Mouse (Mus musculus) liver, postnatal 0 days (tissue): ENCODE measurements at regions not wholly inside any gene's neighbourhood (a gene's known extent, or its start where the extent isn't known, plus 50 kb on each side); places are given as distances from the start of the nearest gene placed in this dataset.

Experiments used
- CTCF ChIP-seq: sonication (generic); IDR thresholded peaks from 2 replicates; pipeline ENCODE4 v1.5.1; 2016; ENCODE audit warnings: antibody characterized with exemption, low read depth
- EP300 ChIP-seq: IDR thresholded peaks from 2 replicates; pipeline ENCODE4 v1.6.1; 2016; ENCODE audit warnings: antibody characterized with exemption, low read depth, mild to moderate bottlenecking

DNA sequence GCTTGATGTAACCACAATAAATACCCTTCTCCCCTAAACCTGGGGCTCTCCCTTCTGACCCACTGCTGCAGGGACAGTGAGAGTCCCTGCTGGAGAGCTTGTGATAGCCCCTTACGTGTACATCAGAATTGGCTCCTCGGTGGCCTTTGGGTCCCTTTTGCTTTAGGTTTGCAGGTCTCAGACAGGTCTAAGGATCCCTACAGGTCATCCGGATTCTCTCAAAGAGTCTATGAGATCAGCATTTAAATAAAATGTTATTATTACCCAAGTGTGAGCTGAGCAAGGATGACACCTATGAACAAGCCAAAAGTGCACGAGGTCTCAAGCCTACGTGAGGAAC, 51.7 kb upstream of the Asb17 start:
- TF ChIP-seq CTCF (0 out of 2 replicates have a peak, but pooled peaks have one; percentile 0), EP300 (no peak)
